Mouse (Mus musculus) hindbrain, embryonic 14.5 days (tissue): ENCODE measurements around the gene S1pr5. TPM values are rescaled to one million over a fixed set of nuclear protein-coding genes. Genes with fewer than 3 reads are reported as not detected.

Experiments
- ATAC-seq: fragments of 200-750 bp; cut with Nextera tagmentation; 2 replicates; pipeline ENCODE4 v1.8.0; 2017; ENCODE audit warnings: moderate number of reproducible peaks, mild to moderate bottlenecking, moderate TSS enrichment, moderate library complexity; ENCODE audit not compliant: low FRiP score
- DNase-seq: peaks from one replicate; pipeline ENCODE4 v3.0.0-alpha.2; 2015; ENCODE audit warnings: low spot score
- H3K27ac ChIP-seq: fragments of 300-500 bp; sonication (generic); 2 replicates; pipeline ENCODE4 v1.5.1; 2014; ENCODE audit warnings: mild to moderate bottlenecking, moderate library complexity
- H3K27me3 ChIP-seq: fragments of 300-500 bp; sonication (generic); 2 replicates; pipeline ENCODE4 v1.6.1; 2014; ENCODE audit warnings: mild to moderate bottlenecking, low read length, mixed read lengths; ENCODE audit not compliant: control insufficient read depth, insufficient read depth
- H3K36me3 ChIP-seq: fragments of 300-500 bp; sonication (generic); replicated peaks from 2 replicates; pipeline ENCODE4 v1.6.1; 2014; ENCODE audit not compliant: control insufficient read depth, insufficient read depth
- H3K4me1 ChIP-seq: fragments of 300-500 bp; sonication (generic); replicated peaks from 2 replicates; pipeline ENCODE4 v1.6.1; 2014; ENCODE audit warnings: antibody characterized with exemption, low read length, mixed read lengths; ENCODE audit not compliant: control insufficient read depth, insufficient read depth
- H3K4me2 ChIP-seq: fragments of 300-500 bp; sonication (generic); replicated peaks from 2 replicates; pipeline ENCODE4 v1.6.1; 2014; ENCODE audit warnings: mild to moderate bottlenecking, moderate library complexity
- H3K4me3 ChIP-seq: fragments of 300-500 bp; sonication (generic); replicated peaks from 2 replicates; pipeline ENCODE4 v1.5.1; 2014; ENCODE audit warnings: mild to moderate bottlenecking, low read length
- H3K9ac ChIP-seq: fragments of 300-500 bp; sonication (generic); 2 replicates; pipeline ENCODE4 v1.6.1; 2014
- H3K9me3 ChIP-seq: fragments of 300-500 bp; sonication (generic); 2 replicates; pipeline ENCODE4 v1.6.1; 2016; ENCODE audit warnings: low read length; ENCODE audit not compliant: control insufficient read depth
- WGBS: fragments of 180-500 bp; shearing (Covaris S2); extraction: QIAGEN DNeasy Blood & Tissue Kit; methylation state at CpG from one replicate; pipeline ENCODE4 v1.1.7; 2014; 5-methylcytosine and 5-hydroxymethylcytosine counted together
- polyA plus RNA-seq: library from polyadenylated mRNA; unstranded; fragments of >200 nt; fragmentation: Nextera tagmentation; extraction: Ambion mirVana; gene quantifications from 2 replicates; pipeline ENCODE4 v1.2.1, GENCODE M21; 2014

S1pr5 gene
- polyA plus RNA-seq, 1 experiment from 2014 or later, result 3.9 TPM

DNA sequence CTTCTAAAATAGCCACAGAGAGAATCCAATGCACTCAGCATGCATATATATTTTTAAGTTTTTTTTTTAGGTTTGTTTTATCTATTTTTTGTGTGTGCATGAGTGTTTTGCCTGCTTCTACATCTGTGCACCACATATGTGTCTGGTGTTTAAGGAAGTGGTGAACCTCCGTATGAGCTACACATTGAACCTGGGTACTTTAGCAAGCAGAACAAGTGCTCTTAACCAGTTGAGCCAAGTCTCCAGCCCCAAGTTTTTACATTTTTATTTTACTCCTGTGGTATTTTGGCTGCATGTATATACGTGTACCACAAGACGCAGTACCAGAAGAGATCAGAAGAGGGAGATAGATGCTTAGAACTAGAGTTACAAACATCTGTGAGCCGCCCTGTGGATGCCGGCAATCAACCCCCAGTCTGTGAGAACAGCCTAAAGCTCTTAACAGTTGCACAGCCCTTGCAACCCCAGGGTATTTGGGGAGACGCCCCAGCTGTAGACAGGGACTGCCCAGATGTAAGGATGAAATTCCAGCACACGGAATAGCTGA lies 26.8 kb downstream of the S1pr5 start:
- no peaks in the 10 kb centered on the region for H3K36me3 ChIP-seq
- H3K4me3 ChIP-seq, result no peak overlapping the region
- no peak overlapping the region for H3K27ac ChIP-seq
- WGBS, result 19% methylated on average over 7 of the region's 7 CpGs
- no peaks in the 10 kb centered on the region for H3K9me3 ChIP-seq
- H3K4me1 ChIP-seq, result peaks cover 11% of the 10 kb centered on the region; the same call in 1 of the 2 replicates
- H3K27me3 ChIP-seq, result no peaks in the 10 kb centered on the region
- peak; percentile 76 for DNase-seq
- no peak overlapping the region for H3K9ac ChIP-seq
- no peak for ATAC-seq
- no peak overlapping the region for H3K4me2 ChIP-seq

DNA sequence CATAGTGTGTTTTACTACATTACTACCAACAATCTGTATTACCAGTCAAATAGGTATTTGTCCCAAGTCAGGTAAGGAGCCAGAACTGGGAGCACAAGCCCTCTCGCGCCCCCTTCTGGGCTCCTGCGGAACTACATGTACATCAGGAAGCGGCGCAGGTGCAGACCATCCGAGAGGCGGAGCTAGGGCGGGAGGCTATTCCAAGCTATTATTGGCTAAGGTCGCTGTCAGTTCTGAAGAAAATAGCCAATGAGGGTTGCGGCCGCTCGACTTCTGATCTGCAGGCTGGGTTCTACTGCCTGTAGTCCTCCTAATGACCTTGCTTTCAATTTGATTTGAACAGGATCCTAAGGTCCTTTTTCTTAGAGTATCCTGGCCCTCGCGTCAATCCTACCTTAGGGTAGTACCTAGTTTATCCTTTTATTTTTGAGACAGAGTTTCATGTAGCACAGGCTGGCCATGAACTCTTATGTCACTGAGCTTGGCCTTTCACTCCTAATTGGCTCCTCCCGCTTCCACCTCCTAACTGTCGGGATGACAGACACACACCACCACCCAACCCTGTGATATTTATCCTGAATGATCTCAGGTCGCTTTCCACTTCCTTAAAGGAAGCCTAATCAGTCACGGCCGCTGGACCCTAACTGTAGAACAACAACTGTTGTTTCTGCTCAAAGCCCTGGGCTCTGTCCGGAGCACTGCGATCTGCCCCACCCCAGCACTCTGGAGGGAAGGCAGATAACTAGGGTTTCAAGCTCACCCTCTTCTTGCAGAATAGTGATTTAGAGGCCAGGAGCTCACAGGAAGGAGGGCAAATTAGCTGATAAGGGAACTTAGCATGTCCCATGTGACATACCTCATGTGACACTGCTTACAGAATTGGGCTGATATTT lies 27.5 kb downstream of the S1pr5 start:
- WGBS, result 15% methylated on average over 21 of the region's 21 CpGs
- H3K4me3 ChIP-seq, result peak overlapping the region; percentile 17
- ATAC-seq, result peak; percentile 90
- H3K27ac ChIP-seq, result no peak overlapping the region
- no peaks in the 10 kb centered on the region for H3K9me3 ChIP-seq
- H3K9ac ChIP-seq, result no peak overlapping the region
- peak; percentile 91 for DNase-seq
- H3K4me2 ChIP-seq, result peak overlapping the region; percentile 50
- H3K36me3 ChIP-seq, result no peaks in the 10 kb centered on the region
- H3K4me1 ChIP-seq, result peaks cover 15% of the 10 kb centered on the region; the same call in 1 of the 2 replicates
- no peaks in the 10 kb centered on the region for H3K27me3 ChIP-seq

GRCm38 (mm10) chr9:21219820-21220219 lies 28.4 kb downstream of the S1pr5 start:
- Histone ChIP-seq H3K27ac (no peak overlapping the region), H3K9me3 (no peaks in the 10 kb centered on the region), H3K4me1 (peaks cover 10% of the 10 kb centered on the region; the same call in 1 of the 2 replicates), H3K4me2 (no peak overlapping the region), H3K27me3 (no peaks in the 10 kb centered on the region), H3K36me3 (no peaks in the 10 kb centered on the region), H3K4me3 (no peak overlapping the region), H3K9ac (no peak overlapping the region)
- no peak for DNase-seq
- 58% methylated on average over 3 of the region's 3 CpGs for WGBS
- no peak for ATAC-seq

DNA sequence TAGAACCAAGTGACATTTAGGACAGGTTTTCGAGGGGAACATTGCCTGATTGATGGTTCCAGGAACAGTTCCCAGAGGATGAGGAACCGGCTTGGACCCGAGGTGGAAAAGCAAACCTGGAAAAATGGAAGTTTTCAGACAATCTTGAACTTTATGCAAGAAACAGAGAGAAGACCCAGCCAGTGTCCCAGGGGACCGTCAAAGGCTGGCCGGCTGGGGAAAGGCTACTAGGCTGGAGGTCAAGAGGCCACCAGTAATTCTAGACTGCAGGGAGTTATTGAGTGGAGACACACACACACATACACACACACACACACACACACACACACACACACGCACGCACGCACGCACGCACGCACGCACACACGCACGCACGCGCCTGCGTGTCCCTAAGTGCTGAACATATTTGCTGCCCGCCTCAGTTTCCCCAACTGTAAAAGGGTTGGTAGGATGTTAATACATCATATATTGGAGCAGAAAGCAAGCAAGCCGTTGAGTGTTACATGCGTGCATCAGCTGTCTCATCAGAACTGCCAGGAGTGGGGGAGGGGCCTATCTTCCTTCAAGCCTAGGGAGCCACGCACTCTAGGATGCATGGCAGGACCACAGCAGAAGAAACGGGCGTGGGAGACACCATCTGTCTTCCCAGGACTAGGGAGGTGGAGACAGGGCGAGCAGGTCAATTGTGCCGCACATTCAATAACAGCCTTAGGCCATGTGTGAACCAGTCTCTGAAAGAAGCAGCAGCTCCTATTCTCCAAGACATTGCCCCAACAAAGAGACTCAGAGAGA lies 32.0 kb downstream of the S1pr5 start:
- peaks cover 7% of the 10 kb centered on the region for H3K36me3 ChIP-seq
- DNase-seq, result peak; percentile 55
- 65% methylated on average over 25 of the region's 25 CpGs for WGBS
- no peak overlapping the region for H3K27ac ChIP-seq
- peak overlapping the region; percentile 11; the same call in 1 of the 2 replicates for H3K9ac ChIP-seq
- no peak overlapping the region for H3K4me2 ChIP-seq
- H3K4me3 ChIP-seq, result no peak overlapping the region
- no peaks in the 10 kb centered on the region for H3K27me3 ChIP-seq
- H3K9me3 ChIP-seq, result no peaks in the 10 kb centered on the region
- ATAC-seq, result no peak
- H3K4me1 ChIP-seq, result peaks cover 10% of the 10 kb centered on the region; the same call in 1 of the 2 replicates

GRCm38 (mm10) chr9:21213617-21214190 lies 34.5 kb downstream of the S1pr5 start:
- WGBS, result 50% methylated on average over 7 of the region's 7 CpGs
- Histone ChIP-seq H3K9me3 (no peaks in the 10 kb centered on the region), H3K27ac (no peak overlapping the region), H3K4me1 (peaks cover 5% of the 10 kb centered on the region; the same call in 1 of the 2 replicates), H3K4me2 (no peak overlapping the region), H3K4me3 (no peak overlapping the region), H3K27me3 (no peaks in the 10 kb centered on the region), H3K9ac (no peak overlapping the region), H3K36me3 (peaks cover 15% of the 10 kb centered on the region)
- DNase-seq (no peak), ATAC-seq (no peak)

- 87% methylated on average over 7 of the region's 7 CpGs for WGBS
- Histone ChIP-seq H3K4me2 (no peak overlapping the region), H3K27ac (no peak overlapping the region), H3K36me3 (peaks cover 28% of the 10 kb centered on the region), H3K9ac (no peak overlapping the region), H3K4me1 (peaks cover 5% of the 10 kb centered on the region; the same call in 1 of the 2 replicates), H3K27me3 (no peaks in the 10 kb centered on the region), H3K9me3 (no peaks in the 10 kb centered on the region), H3K4me3 (no peak overlapping the region)
- DNase-seq, result no peak
- ATAC-seq, result no peak
These were observed 36.6 kb downstream of the S1pr5 start for GRCm38 (mm10) chr9:21211624-21212023.

GRCm38 (mm10) chr9:21210821-21211220 lies 37.4 kb downstream of the S1pr5 start:
- no peak overlapping the region for H3K4me3 ChIP-seq
- no peak overlapping the region for H3K9ac ChIP-seq
- H3K4me2 ChIP-seq, result no peak overlapping the region
- H3K27me3 ChIP-seq, result no peaks in the 10 kb centered on the region
- WGBS, result 76% methylated on average over 6 of the region's 6 CpGs
- DNase-seq, result no peak
- H3K36me3 ChIP-seq, result peaks cover 36% of the 10 kb centered on the region
- no peaks in the 10 kb centered on the region for H3K4me1 ChIP-seq
- ATAC-seq, result no peak
- H3K27ac ChIP-seq, result no peak overlapping the region
- H3K9me3 ChIP-seq, result no peaks in the 10 kb centered on the region

DNA sequence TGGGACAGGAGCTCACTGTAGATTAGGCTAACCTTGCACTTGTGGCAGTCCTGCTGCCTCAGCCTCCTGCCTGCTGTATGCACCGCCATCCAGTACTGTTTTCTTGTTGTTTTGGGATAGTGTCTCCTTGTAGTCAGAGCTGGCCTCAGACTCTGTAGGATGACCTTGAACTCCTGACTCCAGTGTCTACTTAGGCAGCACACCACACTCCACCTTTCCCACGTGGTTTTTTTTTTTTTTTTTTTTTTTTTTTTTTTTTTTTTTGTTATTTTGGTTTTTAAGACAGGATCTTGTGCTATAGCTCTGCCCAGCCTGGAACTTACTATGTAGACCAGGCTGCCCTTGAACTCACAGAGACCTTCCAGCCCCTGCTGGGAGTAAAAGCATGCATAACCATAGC lies 39.6 kb downstream of the S1pr5 start:
- peaks cover 41% of the 10 kb centered on the region for H3K36me3 ChIP-seq
- 77% methylated on average over 2 of the region's 2 CpGs for WGBS

More for the DNA sequence above, 39.6 kb downstream of the S1pr5 start:
- no peak overlapping the region for H3K4me3 ChIP-seq
- no peak overlapping the region for H3K4me2 ChIP-seq
- no peaks in the 10 kb centered on the region for H3K9me3 ChIP-seq
- DNase-seq (no peak), ATAC-seq (no peak)
- 0 out of 2 replicates have a peak, but pooled peaks cover 3% of the 10 kb centered on the region for H3K4me1 ChIP-seq
- H3K9ac ChIP-seq, result no peak overlapping the region
- H3K27me3 ChIP-seq, result no peaks in the 10 kb centered on the region
- no peak overlapping the region for H3K27ac ChIP-seq
